Mouse (Mus musculus) lung, adult 2 months (tissue): ENCODE measurements at regions not wholly inside any gene's neighbourhood (a gene's known extent, or its start where the extent isn't known, plus 50 kb on each side); places are given as distances from the start of the nearest gene placed in this dataset.

Source experiments
- CTCF ChIP-seq: fragments of 200-500 bp; IDR thresholded peaks from 2 replicates; pipeline ENCODE4 v1.5.1; 2011; ENCODE audit warnings: mild to moderate bottlenecking, low read length, control low read depth; ENCODE audit not compliant: insufficient read depth
- POLR2A ChIP-seq: fragments of 200-500 bp; IDR thresholded peaks from 2 replicates; pipeline ENCODE4 v1.6.1; 2011; ENCODE audit warnings: low read depth, mild to moderate bottlenecking, control low read depth, low read length, borderline replicate concordance; ENCODE audit errors: extremely low read depth

GRCm38 (mm10) chr1:119186856-119187255 is 133.4 kb upstream of the Gli2 start:
- TF ChIP-seq POLR2A = no peak
- no peak for TF ChIP-seq CTCF
